Mouse (Mus musculus) gastrocnemius, postnatal 4 days (tissue): ENCODE results near the gene Hivep3. TPM values are rescaled to one million over a fixed set of nuclear protein-coding genes. Genes with fewer than 3 reads are reported as not detected.
A peak's percentile ranks its signal among the peaks of the same experiment; 100 is the strongest.

Source experiments
- DNase-seq, 2 experiments: peaks; one replicate each; pipeline ENCODE4 v3.0.0; 2021 to 2022; ENCODE audit warnings: low spot score in 2 of 2, mixed read lengths in 2 of 2
- total RNA-seq, 2 experiments: library from RNA; stranded (reverse); gene quantifications; 2 replicates each; pipeline ENCODE4 v1.2.3; 2021

The Hivep3 gene
- total RNA-seq, 2 experiments from 2014 or later = 5.5 to 5.7 TPM

GRCm38 (mm10) chr4:119814185-119815132 lies 80.9 kb downstream of the Hivep3 start:
- peak in 1 of 2 experiments; percentile 20 for DNase-seq

GRCm38 (mm10) chr4:119815133-119815792 lies 81.7 kb downstream of the Hivep3 start:
- no peak for DNase-seq

- no peak for DNase-seq
These were observed 82.2 kb downstream of the Hivep3 start for GRCm38 (mm10) chr4:119815793-119816161.

- DNase-seq = no peak
These were observed 83.2 kb downstream of the Hivep3 start for GRCm38 (mm10) chr4:119816620-119817356.

GRCm38 (mm10) chr4:119825956-119826355 lies 92.4 kb downstream of the Hivep3 start:
- no peak for DNase-seq

GRCm38 (mm10) chr4:119828386-119828785 lies 94.8 kb downstream of the Hivep3 start:
- DNase-seq = no peak

GRCm38 (mm10) chr4:119828996-119829395 lies 95.4 kb downstream of the Hivep3 start:
- DNase-seq = no peak

- DNase-seq = no peak
These were observed 99.7 kb downstream of the Hivep3 start for GRCm38 (mm10) chr4:119833333-119833732.

GRCm38 (mm10) chr4:119833884-119834283 lies 100.3 kb downstream of the Hivep3 start:
- no peak for DNase-seq

GRCm38 (mm10) chr4:119836181-119836580 lies 102.6 kb downstream of the Hivep3 start:
- no peak for DNase-seq

GRCm38 (mm10) chr4:119837505-119838065 lies 104.0 kb downstream of the Hivep3 start:
- DNase-seq = no peak

GRCm38 (mm10) chr4:119838308-119838707 lies 104.7 kb downstream of the Hivep3 start:
- no peak for DNase-seq

GRCm38 (mm10) chr4:119843294-119843693 lies 109.7 kb downstream of the Hivep3 start:
- no peak for DNase-seq

- no peak for DNase-seq
These were observed 110.7 kb downstream of the Hivep3 start for GRCm38 (mm10) chr4:119844267-119844666.

- DNase-seq = no peak
These were observed 112.1 kb downstream of the Hivep3 start for GRCm38 (mm10) chr4:119845596-119846161.

- peak; percentile 36 to 50 for DNase-seq
These were observed 118.9 kb downstream of the Hivep3 start for GRCm38 (mm10) chr4:119852483-119852882.

GRCm38 (mm10) chr4:119854307-119855144 lies 120.9 kb downstream of the Hivep3 start:
- no peak for DNase-seq

GRCm38 (mm10) chr4:119859454-119859853 lies 125.9 kb downstream of the Hivep3 start:
- no peak for DNase-seq

- peak in 1 of 2 experiments; percentile 15 for DNase-seq
These were observed 127.4 kb downstream of the Hivep3 start for GRCm38 (mm10) chr4:119861001-119861400.
